Mouse (Mus musculus) embryonic facial prominence, embryonic 14.5 days (tissue): ENCODE data around the gene Crtam. TPM values are rescaled to one million over a fixed set of nuclear protein-coding genes. Genes with fewer than 3 reads are reported as not detected.

ENCODE experiments used
- polyA plus RNA-seq: library from polyadenylated mRNA; unstranded; fragments of >200 nt; fragmentation: Nextera tagmentation; extraction: Ambion mirVana; gene quantifications from 2 replicates; pipeline ENCODE4 v1.2.1, GENCODE M21; 2014

The Crtam gene
- polyA plus RNA-seq, 1 experiment from 2014 or later: not detected

Other genes with a start within 250 kb of the Crtam start
- 2,298 and 2,577 TPM in 2 replicates for gene Hspa8, start 203.6 kb downstream of the Crtam start, polyA plus RNA-seq
- not detected in 2 replicates for gene Bsx, start 130.5 kb downstream of the Crtam start, polyA plus RNA-seq
- 0.10 and 0.31 TPM in 2 replicates for gene Jhy, start 40.5 kb downstream of the Crtam start, polyA plus RNA-seq
- 10.5 and 12.1 TPM in 2 replicates for gene Ubash3b, start 157.1 kb upstream of the Crtam start, polyA plus RNA-seq